Mouse (Mus musculus) R1 (cell line): ENCODE data around the gene Cd22.

Experiments
- DNase-seq: peaks from one replicate; pipeline ENCODE4 v3.0.0-alpha.2; 2018; ENCODE audit warnings: low read depth, low spot score

Cd22 gene

GRCm38 (mm10) chr7:30820854-30821445 lies 59.2 kb downstream of the Cd22 start:
- DNase-seq = no peak

- no peak for DNase-seq
Observed at GRCm38 (mm10) chr7:30820131-30820530, 60.0 kb downstream of the Cd22 start.
